Mouse (Mus musculus): ENCODE measurements around the gene Nme7.

GRCm38 (mm10) chr1:164455614-164456013 lies 151.7 kb downstream of the Nme7 start:
- TF ChIP-seq CTCF (conservative IDR thresholded peaks at IDR 0.05; ENCODE audit: low read length) (no peak), NANOG (IDR thresholded peaks at IDR 0.05; ENCODE audit: borderline replicate concordance, low read length) (no peak), POU5F1 (IDR thresholded peaks at IDR 0.05; ENCODE audit: borderline replicate concordance, low read length) (no peak)

All from E14TG2a.4 (cell line).